In genomic region chr1:133245690-133246619, GRCm38 (mm10) we compare ENCODE assay signal across 8 mouse cellular contexts.
DNase-seq lines count a peak whose midpoint lies in the region; ATAC-seq lines count a peak whose summit lies in the region.

No protein-coding gene starts in this region.

- H3K36me3 ChIP-seq in kidney, embryonic 16.5 days (ENCODE audit: insufficient read depth, low read length) = no peaks in the 10 kb centered on the region

- intact Hi-C loops in left cerebral cortex, postnatal 4 days (cut with DNase I) = no loop called here

- H3K4me2 ChIP-seq in kidney, embryonic 16.5 days (replicated peaks; ENCODE audit: low read depth, low read length) = peak overlapping the region; percentile 41

- peak overlapping the region; percentile 30 for H3K4me3 ChIP-seq in kidney, embryonic 16.5 days (ENCODE audit: low read length)

- H3K27ac ChIP-seq in kidney, embryonic 16.5 days (ENCODE audit: low read length) = peak overlapping the region; percentile 74

- 35% methylated on average over 12 of the region's 12 CpGs for WGBS in kidney, embryonic 16.5 days

- peak; percentile 47 for DNase-seq in testis, postnatal 10 days (ENCODE audit: low spot score)
- no peak for DNase-seq in testis, postnatal 14 days (ENCODE audit: low spot score)
- peak; percentile 17 for DNase-seq in forelimb bud, embryonic 11.5 days (ENCODE audit: low read depth, low spot score)
- DNase-seq in lung, postnatal 36 days = peak; percentile 63
- DNase-seq in left cerebral cortex, postnatal 4 days = no peak
- DNase-seq in frontal cortex, postnatal 10 days (ENCODE audit: low spot score in 2 of 2) = no peak
- no peak for DNase-seq in spleen, adult 18-20 months

- ATAC-seq in kidney, embryonic 16.5 days (ENCODE audit: low FRiP score, low TSS enrichment) = peak; percentile 83

- H3K27me3 ChIP-seq in kidney, embryonic 16.5 days (ENCODE audit: insufficient read depth, low read length) = no peaks in the 10 kb centered on the region

- H3K9me3 ChIP-seq in kidney, embryonic 16.5 days (ENCODE audit: low read length) = no peaks in the 10 kb centered on the region

- H3K4me1 ChIP-seq in kidney, embryonic 16.5 days (ENCODE audit: insufficient read depth, low read length) = peaks cover 28% of the 10 kb centered on the region

- H3K9ac ChIP-seq in kidney, embryonic 16.5 days (replicated peaks; ENCODE audit: low read length) = peak overlapping the region; percentile 56

Comparison
In these comparisons a context has a peak if more than half of its experiments do, and no peak if none do; other contexts are left out.
1. DNase-seq: peak in testis, postnatal 10 days (single experiment), forelimb bud, embryonic 11.5 days (single experiment) and lung, postnatal 36 days (single experiment); none in testis, postnatal 14 days (single experiment), left cerebral cortex, postnatal 4 days (single experiment), frontal cortex, postnatal 10 days (0 of 2) and spleen, adult 18-20 months (0 of 2).